Mouse (Mus musculus) adrenal gland, adult (tissue): ENCODE measurements around the gene Olfr31.

ENCODE experiments used
- DNase-seq, 2 experiments: peaks; one replicate each; pipeline ENCODE4 v3.0.0; 2022 to 2023; ENCODE audit warnings: low spot score in 1 of 2; ENCODE audit not compliant: inconsistent age in 2 of 2

The Olfr31 gene

DNA sequence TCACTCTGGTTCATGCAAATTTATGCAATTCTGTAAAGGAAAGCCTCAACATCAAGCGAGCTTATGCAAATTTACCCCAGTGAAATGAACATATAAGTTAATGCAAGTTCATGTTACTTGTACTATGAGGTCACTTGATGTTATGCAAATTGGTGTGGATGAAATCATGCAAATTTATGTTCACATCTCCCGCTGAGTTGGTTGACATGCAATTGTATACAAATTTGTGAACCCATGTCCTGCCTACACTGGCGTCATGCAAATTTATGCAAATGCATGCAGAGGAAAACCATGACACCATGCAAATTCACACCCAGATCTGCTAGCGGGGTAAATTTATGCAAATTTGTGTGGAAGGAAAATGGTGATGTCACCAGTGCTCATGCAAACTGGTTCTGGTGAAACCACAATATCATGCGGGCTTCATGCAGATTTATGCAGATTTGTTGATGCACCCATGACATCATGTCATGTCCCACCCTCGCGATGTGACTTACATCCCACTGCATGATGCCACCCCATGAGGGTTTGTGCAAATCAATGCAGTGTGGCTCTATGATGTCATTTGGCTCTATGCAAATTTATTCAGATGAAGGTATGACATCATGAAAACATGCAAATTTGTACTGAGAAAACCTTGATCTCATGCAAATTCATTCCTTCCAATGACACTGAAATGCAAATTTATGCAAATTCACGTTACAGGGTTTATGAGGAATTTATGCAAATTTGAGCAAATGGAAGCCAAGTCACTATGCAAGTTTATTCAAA lies 31.3 kb downstream of the Olfr31 start:
- DNase-seq = no peak

DNA sequence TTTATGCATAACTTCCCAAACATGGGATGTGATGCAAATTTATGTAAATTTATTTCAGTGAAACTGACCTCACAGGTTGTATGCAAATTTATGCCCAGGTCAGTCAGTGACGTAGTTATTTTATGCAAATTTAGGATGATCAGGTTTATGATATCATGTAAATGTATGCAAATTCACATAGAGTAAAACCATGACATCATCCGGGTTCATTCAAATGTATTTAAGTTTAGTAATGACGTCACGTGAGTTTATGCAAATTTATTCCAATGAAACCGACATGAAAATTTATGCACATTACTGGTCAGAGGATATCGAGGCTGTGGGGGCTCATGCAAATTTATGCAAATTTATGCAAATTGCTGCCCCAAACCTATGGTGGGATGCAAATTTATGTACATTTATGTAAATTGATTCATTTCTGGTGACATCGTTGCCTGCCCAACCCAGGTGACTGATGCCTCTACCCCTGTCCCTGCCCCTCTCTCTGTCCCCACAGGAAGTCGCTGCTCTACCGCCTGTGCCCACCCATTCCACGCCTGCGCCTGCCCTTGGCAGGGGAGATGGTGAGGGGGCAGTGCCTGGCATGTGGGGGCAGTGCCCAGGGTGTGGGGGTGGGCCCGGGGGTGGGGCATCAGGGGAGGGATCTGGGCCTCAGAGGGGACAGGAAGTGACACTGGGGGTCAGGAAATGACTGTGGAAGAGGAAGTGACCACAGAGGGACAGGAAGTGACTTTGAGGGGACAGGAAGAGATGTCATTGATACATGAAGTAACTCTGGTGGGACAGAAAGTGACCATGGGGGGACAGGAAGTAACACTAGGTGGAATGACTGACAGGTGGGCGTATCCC lies 32.1 kb downstream of the Olfr31 start:
- DNase-seq = no peak

DNA sequence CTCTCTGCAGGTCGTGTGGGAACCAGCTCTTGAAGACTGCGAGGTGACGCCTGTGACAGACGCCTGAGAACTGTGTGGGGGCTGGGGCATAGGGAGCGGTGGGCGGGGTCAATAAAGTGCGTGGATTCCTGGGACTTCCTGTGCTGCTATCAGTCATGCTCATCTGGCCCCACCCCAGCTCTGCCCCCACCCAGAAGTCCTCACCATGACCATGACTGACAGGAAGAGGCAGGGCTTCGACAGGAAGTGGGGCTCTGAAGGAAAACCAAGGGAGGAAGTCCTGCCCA lies 32.7 kb downstream of the Olfr31 start:
- DNase-seq = no peak
